Mouse (Mus musculus) C2C12 (cell line): ENCODE measurements around the gene Trim38. TPM values are rescaled to one million over a fixed set of nuclear protein-coding genes. Genes with fewer than 3 reads are reported as not detected.

Experiments used
- H3K27me3 ChIP-seq: one replicate; pipeline ENCODE4 v1.6.1; 2011; ENCODE audit not compliant: control insufficient read depth, insufficient read depth, insufficient read length
- H3K36me3 ChIP-seq: one replicate; pipeline ENCODE4 v1.6.1; 2011; ENCODE audit not compliant: control insufficient read depth, insufficient read depth
- H3K4me3 ChIP-seq: one replicate; pipeline ENCODE4 v1.5.1; 2011; ENCODE audit warnings: mild to moderate bottlenecking, control low read depth; ENCODE audit not compliant: poor library complexity, insufficient read depth, severe bottlenecking
- H3K79me2 ChIP-seq: one replicate; pipeline ENCODE4 v1.6.1; 2011; ENCODE audit not compliant: control insufficient read depth, insufficient read depth
- H3K79me3 ChIP-seq: one replicate; pipeline ENCODE4 v1.6.1; 2011; ENCODE audit warnings: low read depth, control low read depth
- H3ac ChIP-seq: one replicate; pipeline ENCODE3; 2011; ENCODE audit warnings: low read depth; ENCODE audit not compliant: control insufficient read depth, insufficient read length
- CEBPB ChIP-seq: IDR thresholded peaks from one replicate; pipeline ENCODE4 v1.6.1; 2011; ENCODE audit warnings: low read depth, mild to moderate bottlenecking, control low read depth, moderate library complexity
- CTCF ChIP-seq: IDR thresholded peaks from one replicate; pipeline ENCODE4 v1.5.1; 2011; ENCODE audit not compliant: control insufficient read depth, insufficient read depth, insufficient read length
- FOSL1 ChIP-seq: IDR thresholded peaks from one replicate; pipeline ENCODE4 v1.8.0; 2011; ENCODE audit warnings: mild to moderate bottlenecking, low read length; ENCODE audit not compliant: poor library complexity, insufficient read depth, severe bottlenecking
- MAX ChIP-seq: IDR thresholded peaks from one replicate; pipeline ENCODE4 v1.6.1; 2011; ENCODE audit warnings: mild to moderate bottlenecking, control low read depth
- MYOD1 ChIP-seq: IDR thresholded peaks from one replicate; pipeline ENCODE4 v1.6.1; 2011; ENCODE audit warnings: low read depth; ENCODE audit not compliant: control insufficient read depth, insufficient read length
- MYOG ChIP-seq: IDR thresholded peaks from one replicate; pipeline ENCODE4 v1.6.1; 2011; ENCODE audit not compliant: control insufficient read depth, insufficient read length; ENCODE audit errors: extremely low read depth
- USF1 ChIP-seq: IDR thresholded peaks from one replicate; pipeline ENCODE4 v1.6.1; 2011; ENCODE audit warnings: low read depth, mild to moderate bottlenecking, control low read depth, moderate library complexity
- polyA plus RNA-seq: library from polyadenylated mRNA; unstranded; fragments of >200 nt; fragmentation: generic; extraction: Trizol; gene quantifications from one replicate; pipeline ENCODE4 v1.2.1, GENCODE M21; 2012; ENCODE audit warnings: missing spikeins

Trim38 gene
- polyA plus RNA-seq, 1 experiment: 0.02 TPM

- Histone ChIP-seq H3K36me3 (no peaks in the 10 kb centered on the region), H3K4me3 (no peak overlapping the region), H3K27me3 (no peaks in the 10 kb centered on the region), H3K79me3 (no peaks in the 10 kb centered on the region), H3K79me2 (no peaks in the 10 kb centered on the region), H3ac (no peak overlapping the region)
- no peak for TF ChIP-seq MAX
Measured at GRCm38 (mm10) chr13:23730479-23730878, 39.2 kb upstream of the Trim38 start.

GRCm38 (mm10) chr13:23732156-23732804 is 37.4 kb upstream of the Trim38 start:
- no peak overlapping the region for H3K4me3 ChIP-seq
- TF ChIP-seq USF1 (peak; percentile 44), CEBPB (no peak), MAX (peak; percentile 63), MYOG (no peak), CTCF (peak; percentile 25), FOSL1 (no peak), MYOD1 (no peak)
- no peaks in the 10 kb centered on the region for H3K27me3 ChIP-seq
- no peaks in the 10 kb centered on the region for H3K79me2 ChIP-seq
- H3ac ChIP-seq: no peak overlapping the region
- H3K79me3 ChIP-seq: no peaks in the 10 kb centered on the region
- H3K36me3 ChIP-seq: no peaks in the 10 kb centered on the region

- TF ChIP-seq CTCF (no peak), MAX (no peak)
- H3K4me3 ChIP-seq: no peak overlapping the region
- H3ac ChIP-seq: no peak overlapping the region
- no peaks in the 10 kb centered on the region for H3K36me3 ChIP-seq
- H3K79me2 ChIP-seq: no peaks in the 10 kb centered on the region
- no peaks in the 10 kb centered on the region for H3K27me3 ChIP-seq
- peaks cover 1% of the 10 kb centered on the region for H3K79me3 ChIP-seq
Measured at GRCm38 (mm10) chr13:23737091-23737490, 32.6 kb upstream of the Trim38 start.

GRCm38 (mm10) chr13:23738041-23738440 is 31.7 kb upstream of the Trim38 start:
- H3K4me3 ChIP-seq: no peak overlapping the region
- no peaks in the 10 kb centered on the region for H3K36me3 ChIP-seq
- H3K79me3 ChIP-seq: peaks cover 1% of the 10 kb centered on the region
- no peak overlapping the region for H3ac ChIP-seq
- no peaks in the 10 kb centered on the region for H3K27me3 ChIP-seq
- H3K79me2 ChIP-seq: no peaks in the 10 kb centered on the region
- TF ChIP-seq MAX (no peak), USF1 (no peak), CEBPB (no peak), MYOD1 (no peak), FOSL1 (no peak), MYOG (no peak), CTCF (no peak)

GRCm38 (mm10) chr13:23738677-23739068 is 31.0 kb upstream of the Trim38 start, which contains the start of gene Hist1h1c:
TSS of gene Hist1h1c (plus strand) at chr13:23738808.
- peak within 1 kb of the TSS; percentile 49 for H3ac ChIP-seq
- TF ChIP-seq CEBPB (no peak), CTCF (no peak), FOSL1 (no peak), USF1 (no peak), MYOD1 (no peak), MAX (no peak), MYOG (no peak)
- H3K27me3 ChIP-seq: no peaks in the 10 kb centered on the region
- H3K36me3 ChIP-seq: no peaks in the 10 kb centered on the region
- no peaks in the 10 kb centered on the region for H3K79me2 ChIP-seq
- H3K79me3 ChIP-seq: peaks cover 1% of the 10 kb centered on the region
- H3K4me3 ChIP-seq: peak within 1 kb of the TSS; percentile 38

- Histone ChIP-seq H3K79me3 (peaks cover 1% of the 10 kb centered on the region), H3K27me3 (no peaks in the 10 kb centered on the region), H3K79me2 (no peaks in the 10 kb centered on the region), H3K4me3 (peak overlapping the region; percentile 38), H3K36me3 (no peaks in the 10 kb centered on the region), H3ac (peak overlapping the region; percentile 55)
- peak; percentile 8 for TF ChIP-seq MYOD1
- TF ChIP-seq MYOG: no peak
Measured at GRCm38 (mm10) chr13:23739069-23739921, 30.4 kb upstream of the Trim38 start.
